Mouse (Mus musculus): ENCODE measurements around the gene Ppp1cc.
"Not testable (repeated sequence)": the region's sequence is repeated elsewhere in the genome, so short reads cannot be mapped to it uniquely, and the experiment has no call there.

Gene Ppp1cc

DNA sequence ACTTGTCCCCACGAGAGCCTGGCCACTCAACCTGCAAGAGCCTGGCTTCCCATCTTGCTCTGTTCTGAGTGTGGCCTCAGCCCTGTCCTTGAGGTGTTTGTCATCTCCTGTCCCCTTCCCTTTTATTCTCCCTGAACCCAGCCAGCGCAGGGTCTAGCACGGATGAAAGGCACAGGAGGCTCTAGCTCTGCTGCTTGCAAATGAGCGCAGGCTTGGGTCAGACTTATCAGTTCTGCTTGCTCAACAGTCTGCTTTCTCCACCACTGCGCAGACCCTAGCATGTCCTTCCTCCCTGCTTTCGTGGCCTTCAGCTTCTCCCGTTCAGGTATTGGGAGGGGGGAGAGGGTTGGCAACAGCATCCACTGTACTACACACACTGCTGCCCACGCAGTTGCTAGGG, 54.0 kb downstream of the Ppp1cc start:
- DNase-seq (ENCODE audit: low spot score) = no peak

DNA sequence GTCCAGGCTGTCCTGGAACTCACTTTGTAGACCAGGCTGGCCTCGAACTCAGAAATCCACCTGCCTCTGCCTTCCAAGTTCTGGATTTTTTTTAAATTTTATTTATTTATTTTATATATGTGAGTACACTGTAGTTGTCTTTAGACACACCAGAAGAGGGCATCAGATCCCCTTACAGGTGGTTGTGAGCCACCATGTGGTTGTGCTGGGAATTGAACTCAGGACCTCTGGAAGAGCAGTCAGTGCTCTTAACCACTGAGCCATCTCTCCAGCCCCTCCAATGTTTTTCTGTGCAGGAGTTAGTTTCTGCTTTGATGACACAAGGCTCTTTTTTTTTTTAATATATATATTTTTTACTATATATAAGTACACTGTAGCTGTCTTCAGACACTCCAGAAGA, 54.7 kb downstream of the Ppp1cc start:
- not testable (repeated sequence) for DNase-seq (ENCODE audit: low spot score)

DNA sequence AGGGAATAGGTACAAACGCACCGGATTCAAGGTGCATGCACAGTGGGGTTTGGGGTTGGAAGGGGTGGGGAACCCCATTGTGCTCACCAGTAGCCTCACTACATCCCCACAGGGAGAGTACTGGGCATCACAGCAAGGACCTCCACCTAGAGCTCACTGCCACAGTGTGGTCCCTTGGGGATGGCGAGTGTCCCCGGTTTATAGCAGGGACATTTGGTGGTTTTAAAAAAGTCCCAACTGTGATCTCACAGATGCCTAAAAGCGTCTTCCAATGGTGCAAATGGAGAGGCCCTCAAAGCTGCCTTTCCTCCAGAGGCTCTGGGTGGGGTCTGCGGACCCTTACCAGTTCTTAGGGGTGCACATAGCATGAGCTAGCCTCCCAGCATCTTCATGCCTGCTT, 55.8 kb downstream of the Ppp1cc start:
- DNase-seq (ENCODE audit: low spot score) = no peak

DNA sequence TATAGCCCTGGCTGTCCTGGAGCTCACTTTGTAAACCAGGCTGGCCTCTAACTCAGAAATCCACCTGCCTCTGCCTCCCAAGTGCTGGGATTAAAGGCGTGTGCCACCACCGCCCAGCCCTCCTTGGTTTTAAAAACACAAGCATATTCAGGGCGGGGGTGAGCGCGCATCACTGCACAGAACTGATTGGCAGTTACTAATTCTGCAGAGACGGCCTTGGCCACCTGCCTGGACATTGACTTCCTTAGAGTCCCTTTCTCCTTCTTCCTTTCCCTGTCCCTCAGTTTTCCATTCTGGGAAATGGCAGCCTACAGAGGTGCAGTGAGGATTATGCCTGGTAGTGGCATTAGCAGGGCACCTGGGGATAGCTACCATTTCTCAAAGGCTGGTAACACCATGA, 59.6 kb downstream of the Ppp1cc start:
- DNase-seq (ENCODE audit: low spot score) = no peak

DNA sequence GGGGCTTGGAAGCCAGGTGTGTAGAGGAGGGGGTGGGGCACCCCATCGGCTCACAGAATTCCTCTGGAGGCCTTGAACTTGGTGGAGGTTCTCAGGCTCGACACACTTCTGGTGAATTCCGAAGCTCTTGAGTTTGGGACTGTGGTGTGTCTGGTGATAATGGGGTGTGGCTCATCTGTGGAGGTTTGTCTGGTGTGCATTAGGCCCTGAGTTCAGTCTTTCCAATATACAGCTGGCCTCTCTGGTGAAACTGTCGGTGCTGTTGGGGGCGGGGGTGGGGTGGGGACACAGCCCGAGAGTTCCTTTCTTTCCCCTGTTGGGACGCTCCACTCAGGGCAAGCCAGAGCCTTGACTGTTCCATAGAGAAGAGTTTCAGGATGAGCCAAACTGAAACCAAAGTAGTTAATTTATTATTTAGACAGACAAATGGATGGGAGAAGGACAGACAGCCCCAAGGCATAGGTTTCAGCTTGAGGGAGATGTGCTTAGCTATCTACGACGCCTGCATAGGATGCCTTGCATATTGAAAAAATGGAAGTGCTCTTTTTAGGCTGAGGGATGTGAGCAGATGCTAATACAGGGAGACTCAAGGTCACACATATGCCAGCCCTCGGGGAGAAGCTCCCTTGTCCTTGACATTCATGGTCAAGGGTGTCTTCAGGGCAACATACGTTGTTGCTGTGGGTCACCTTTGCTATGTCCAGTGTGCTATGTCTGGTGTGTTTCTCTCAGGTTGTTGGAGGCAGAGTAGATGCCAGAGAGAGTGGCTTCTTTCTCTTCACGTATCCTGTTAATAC, 60.2 kb downstream of the Ppp1cc start:
- DNase-seq (ENCODE audit: low spot score) = no peak

DNA sequence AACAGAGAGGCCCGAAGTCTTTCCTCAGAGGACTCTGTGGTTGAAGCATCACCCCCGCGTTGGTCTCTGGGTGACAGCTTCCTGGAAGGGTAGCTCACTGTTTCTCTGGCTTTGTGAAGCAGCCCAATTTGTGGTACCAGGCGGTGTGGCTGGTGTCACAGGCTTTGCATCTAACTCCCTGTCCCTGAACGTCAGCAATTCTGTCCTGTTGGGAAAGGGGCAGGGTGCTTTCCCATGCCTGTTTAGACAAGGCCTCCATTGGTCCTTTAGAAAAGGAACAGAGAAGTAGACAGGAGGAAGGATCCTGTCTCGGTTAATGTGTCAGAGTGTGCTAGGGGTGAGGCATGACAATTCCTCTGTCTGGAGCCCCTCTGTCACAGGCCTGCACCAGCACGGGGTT, 60.9 kb downstream of the Ppp1cc start:
- no peak for DNase-seq (ENCODE audit: low spot score)

DNA sequence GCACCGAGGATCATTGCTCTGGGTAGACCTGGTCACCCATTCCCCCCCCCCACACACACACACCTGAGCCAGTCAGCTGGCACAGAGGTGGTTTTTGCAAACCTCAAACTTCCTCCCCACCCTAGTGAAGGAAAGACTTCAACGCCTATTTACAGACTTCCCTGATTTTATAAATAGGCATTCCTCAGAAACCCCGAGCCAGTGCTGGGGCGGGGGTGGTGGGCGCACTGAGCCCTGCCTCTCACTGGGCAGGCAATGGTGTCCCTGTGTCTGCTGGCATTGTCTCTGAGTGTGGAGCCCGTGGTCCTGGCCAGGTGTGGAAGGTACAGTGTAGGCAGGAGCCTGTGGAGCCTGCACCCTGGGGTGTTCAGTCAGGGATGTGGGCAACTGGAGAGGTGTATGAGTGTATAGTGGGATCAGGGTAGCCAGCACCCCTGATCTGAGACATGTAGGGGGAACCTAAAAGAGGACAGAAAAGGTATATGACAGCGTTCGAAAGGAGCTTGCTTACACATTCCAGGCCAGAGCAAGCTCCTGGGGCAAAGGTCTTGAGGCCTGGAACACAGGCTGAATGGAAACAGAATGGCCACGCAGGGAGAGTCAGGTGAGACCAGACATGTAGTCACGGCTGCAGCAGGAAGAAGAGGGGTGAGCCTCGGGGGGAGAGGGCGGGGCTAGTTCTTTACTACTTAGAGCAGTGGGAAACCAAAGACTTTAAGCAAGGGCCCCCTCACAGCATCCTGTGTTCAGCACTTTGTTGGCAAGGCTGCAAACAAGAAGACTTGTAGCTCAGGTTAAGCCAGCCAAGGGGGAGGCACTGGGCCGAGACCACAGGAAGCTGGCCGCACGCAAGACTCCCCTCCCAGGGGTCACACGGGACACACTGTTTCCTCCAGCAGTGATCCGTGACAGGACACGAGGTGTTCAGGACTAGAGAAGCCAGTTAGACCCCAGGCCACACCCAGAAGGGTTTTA, 61.9 kb downstream of the Ppp1cc start:
- no peak for DNase-seq (ENCODE audit: low spot score)

DNA sequence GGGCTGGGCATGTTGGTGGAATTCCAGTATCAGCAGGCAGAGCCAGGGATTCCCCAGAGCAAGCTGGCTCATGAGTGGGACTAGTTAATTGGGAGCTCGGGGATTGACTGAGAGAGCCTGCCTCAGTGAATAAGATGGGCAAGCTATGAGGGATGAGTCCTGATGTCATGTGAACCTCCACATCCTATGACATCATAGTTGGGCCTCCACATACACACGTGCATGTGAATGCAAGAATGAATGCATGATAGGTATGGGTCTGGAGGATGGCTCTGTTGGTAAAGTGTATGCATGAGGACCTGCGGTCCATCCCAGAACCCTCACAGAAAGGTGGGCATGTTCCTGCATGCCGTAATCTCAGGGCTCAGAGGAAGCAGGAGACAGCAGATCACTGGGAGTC, 63.0 kb downstream of the Ppp1cc start:
- no peak for DNase-seq (ENCODE audit: low spot score)

DNA sequence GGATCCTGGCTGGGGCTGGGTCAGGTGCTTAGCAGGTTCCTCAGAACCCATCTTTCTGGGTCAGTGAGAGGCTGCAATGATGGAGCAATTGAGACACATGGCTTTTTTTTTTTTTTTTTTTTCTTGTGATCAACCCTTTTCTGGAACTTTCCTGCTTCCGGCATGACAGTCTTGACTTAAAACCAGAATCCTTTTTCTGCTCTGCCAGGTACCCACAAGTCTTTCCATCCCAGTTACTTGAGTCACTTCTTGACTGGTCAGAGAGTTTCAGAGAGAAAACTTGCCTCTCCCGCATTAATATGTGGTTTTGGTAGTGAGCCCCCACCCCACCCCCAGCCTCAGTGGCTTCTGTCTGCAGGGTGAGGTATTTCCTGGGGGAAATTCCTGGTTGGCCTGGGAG, 66.2 kb downstream of the Ppp1cc start:
- no peak for DNase-seq (ENCODE audit: low spot score)
